Mouse (Mus musculus): ENCODE measurements around the gene Igfbp3.
A peak's percentile ranks its signal among the peaks of the same experiment; 100 is the strongest.

Igfbp3 gene

GRCm38 (mm10) chr11:7169645-7170044, 44.1 kb downstream of the Igfbp3 start:
- DNase-seq (ENCODE audit: extremely low spot score, low spot score) = no peak

- DNase-seq (ENCODE audit: extremely low spot score, low spot score) = no peak
Measured at GRCm38 (mm10) chr11:7164416-7164815, 49.3 kb downstream of the Igfbp3 start.

GRCm38 (mm10) chr11:7161502-7162174, 52.1 kb downstream of the Igfbp3 start:
- peak; percentile 27 for DNase-seq (ENCODE audit: extremely low spot score, low spot score)

GRCm38 (mm10) chr11:7160637-7161101, 53.1 kb downstream of the Igfbp3 start:
- DNase-seq (ENCODE audit: extremely low spot score, low spot score) = no peak

- DNase-seq (ENCODE audit: extremely low spot score, low spot score) = no peak
Measured at GRCm38 (mm10) chr11:7160146-7160545, 53.6 kb downstream of the Igfbp3 start.

GRCm38 (mm10) chr11:7158196-7158595, 55.5 kb downstream of the Igfbp3 start:
- no peak for DNase-seq (ENCODE audit: extremely low spot score, low spot score)

- DNase-seq (ENCODE audit: extremely low spot score, low spot score) = no peak
Measured at GRCm38 (mm10) chr11:7156427-7156826, 57.3 kb downstream of the Igfbp3 start.
